Mouse (Mus musculus) cerebellum, adult 2 months (tissue): ENCODE data around the gene Ldha.

ENCODE experiments used
- CTCF ChIP-seq: fragments of 200-500 bp; IDR thresholded peaks from 2 replicates; pipeline ENCODE4 v1.5.1; 2011; ENCODE audit warnings: low read depth, mild to moderate bottlenecking, control low read depth, low read length, moderate library complexity, borderline replicate concordance; ENCODE audit not compliant: insufficient read depth
- POLR2A ChIP-seq: fragments of 200-500 bp; IDR thresholded peaks from 2 replicates; pipeline ENCODE4 v1.6.1; 2011; ENCODE audit warnings: low read length, control low read depth, borderline replicate concordance; ENCODE audit not compliant: insufficient read depth

- TF ChIP-seq CTCF = no peak
- TF ChIP-seq POLR2A = no peak
These were observed 8.0 kb downstream of the Ldha start for GRCm38 (mm10) chr7:46849287-46849686.
